Mouse (Mus musculus) liver, postnatal 0 days (tissue): Measurements from ENCODE around the gene Ubac2.

Experiments
- CTCF ChIP-seq: sonication (generic); IDR thresholded peaks from 2 replicates; pipeline ENCODE4 v1.5.1; 2016; ENCODE audit warnings: antibody characterized with exemption, low read depth
- EP300 ChIP-seq: IDR thresholded peaks from 2 replicates; pipeline ENCODE4 v1.6.1; 2016; ENCODE audit warnings: antibody characterized with exemption, low read depth, mild to moderate bottlenecking

DNA sequence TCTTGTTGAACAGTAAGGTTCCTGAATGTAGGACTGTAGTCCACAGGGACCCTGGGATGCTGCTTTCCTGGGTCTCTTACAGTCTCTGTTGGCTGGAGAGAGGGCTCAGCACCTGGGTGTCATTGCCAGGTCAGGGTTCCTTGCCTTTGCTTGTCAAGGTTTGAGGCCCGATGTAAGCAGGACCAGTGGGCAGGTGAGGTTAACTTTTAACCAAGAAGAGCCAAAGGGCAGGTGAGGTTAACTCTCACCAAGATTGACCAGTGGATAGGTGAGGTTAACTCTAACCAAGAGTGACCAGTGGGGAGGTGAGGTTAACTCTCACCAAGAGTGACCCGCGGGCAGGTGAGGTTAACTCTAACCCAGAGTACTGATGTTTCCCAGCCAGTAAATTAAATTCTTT lies 110.9 kb downstream of the Ubac2 start:
- TF ChIP-seq CTCF (no peak), EP300 (no peak)
